Mouse (Mus musculus) embryonic fibroblast, embryonic 13.5 days (primary cell): ENCODE data around the gene Fkbp15. TPM values are rescaled to one million over a fixed set of nuclear protein-coding genes. Genes with fewer than 3 reads are reported as not detected.

Experiments used
- H3K27ac ChIP-seq: 2 replicates; pipeline ENCODE4 v1.5.1; 2012; ENCODE audit warnings: low read length, control low read depth, inconsistent platforms; ENCODE audit not compliant: insufficient read depth
- H3K4me1 ChIP-seq: 2 replicates; pipeline ENCODE4 v1.6.1; 2011; ENCODE audit warnings: low read length; ENCODE audit not compliant: control insufficient read depth, insufficient read depth
- H3K4me3 ChIP-seq: 2 replicates; pipeline ENCODE4 v1.5.1; 2011; ENCODE audit warnings: mild to moderate bottlenecking, control low read depth, low read length; ENCODE audit not compliant: insufficient read depth
- CTCF ChIP-seq: IDR thresholded peaks from 2 replicates; pipeline ENCODE4 v1.5.1; 2011; ENCODE audit warnings: mild to moderate bottlenecking, control low read depth, low read length, moderate library complexity, borderline replicate concordance; ENCODE audit not compliant: insufficient read depth
- POLR2A ChIP-seq: IDR thresholded peaks from 2 replicates; pipeline ENCODE4 v1.6.1; 2011; ENCODE audit warnings: low read depth, mild to moderate bottlenecking, control low read depth, low read length, moderate library complexity
- polyA plus RNA-seq: library from polyadenylated mRNA; stranded (reverse); fragments of >200 nt; gene quantifications from 2 replicates; pipeline ENCODE4 v1.2.4, GENCODE M21; 2011; ENCODE audit warnings: low read depth; ENCODE audit not compliant: missing spikeins, insufficient read length

Gene Fkbp15
- 33.1 and 36.9 TPM in 2 replicates for polyA plus RNA-seq

GRCm38 (mm10) chr4:62360088-62360804 is at the start of gene Fkbp15, which contains the start of gene Slc31a1:
Fkbp15 (minus strand) TSS chr4:62360548.
Slc31a1 (plus strand) TSS chr4:62360727.
- peak within 1 kb of the TSS; percentile 87 for H3K4me3 ChIP-seq
- H3K4me1 ChIP-seq = no peaks in the 10 kb centered on the region
- peak within 1 kb of the TSS; percentile 55 for H3K27ac ChIP-seq
- TF ChIP-seq POLR2A (peak; percentile 80), CTCF (no peak)

GRCm38 (mm10) chr4:62409615-62410014 is 49.3 kb upstream of the Fkbp15 start:
- H3K4me3 ChIP-seq = peak overlapping the region; percentile 90
- no peaks in the 10 kb centered on the region for H3K4me1 ChIP-seq
- TF ChIP-seq POLR2A = no peak
- TF ChIP-seq CTCF = no peak
- H3K27ac ChIP-seq = no peak overlapping the region

GRCm38 (mm10) chr4:62408601-62409282 is 48.4 kb upstream of the Fkbp15 start, which contains the start of the genes Cdc26 and Prpf4:
Cdc26 (minus strand) TSS chr4:62408642.
Prpf4 (plus strand) TSS chr4:62408797.
- Histone ChIP-seq H3K27ac (peak within 1 kb of the TSS; percentile 94), H3K4me3 (peak within 1 kb of the TSS; percentile 90), H3K4me1 (no peaks in the 10 kb centered on the region)
- TF ChIP-seq POLR2A = peak; percentile 75
- TF ChIP-seq CTCF = no peak

GRCm38 (mm10) chr4:62407730-62408582 is 47.6 kb upstream of the Fkbp15 start:
- TF ChIP-seq CTCF (no peak), POLR2A (peak; percentile 46)
- Histone ChIP-seq H3K27ac (peak overlapping the region; percentile 94), H3K4me3 (peak overlapping the region; percentile 75), H3K4me1 (no peaks in the 10 kb centered on the region)

GRCm38 (mm10) chr4:62406133-62406532 is 45.8 kb upstream of the Fkbp15 start:
- Histone ChIP-seq H3K4me3 (no peak overlapping the region), H3K27ac (no peak overlapping the region), H3K4me1 (no peaks in the 10 kb centered on the region)
- TF ChIP-seq CTCF (no peak), POLR2A (no peak)

- Histone ChIP-seq H3K4me1 (peaks cover 7% of the 10 kb centered on the region; the same call in 1 of the 2 replicates), H3K4me3 (no peak overlapping the region), H3K27ac (peak overlapping the region; percentile 88)
- TF ChIP-seq POLR2A = no peak
- TF ChIP-seq CTCF = no peak
These were observed 38.6 kb upstream of the Fkbp15 start for GRCm38 (mm10) chr4:62398956-62399355.

- no peak overlapping the region for H3K4me3 ChIP-seq
- peak overlapping the region; percentile 52; the same call in 1 of the 2 replicates for H3K27ac ChIP-seq
- peaks cover 7% of the 10 kb centered on the region; the same call in 1 of the 2 replicates for H3K4me1 ChIP-seq
- TF ChIP-seq POLR2A = no peak
- no peak for TF ChIP-seq CTCF
These were observed 37.4 kb upstream of the Fkbp15 start for GRCm38 (mm10) chr4:62397616-62398365.

GRCm38 (mm10) chr4:62395806-62396205 is 35.5 kb upstream of the Fkbp15 start:
- H3K4me3 ChIP-seq = no peak overlapping the region
- TF ChIP-seq POLR2A (no peak), CTCF (no peak)
- H3K4me1 ChIP-seq = peaks cover 7% of the 10 kb centered on the region; the same call in 1 of the 2 replicates
- H3K27ac ChIP-seq = no peak overlapping the region
